Mouse (Mus musculus) ovary, adult 18-20 months (tissue): ENCODE measurements around the gene Cnn3.

Experiments
- DNase-seq: peaks from one replicate; pipeline ENCODE4 v3.0.0; 2022; ENCODE audit warnings: low spot score, mixed read lengths

The Cnn3 gene

DNA sequence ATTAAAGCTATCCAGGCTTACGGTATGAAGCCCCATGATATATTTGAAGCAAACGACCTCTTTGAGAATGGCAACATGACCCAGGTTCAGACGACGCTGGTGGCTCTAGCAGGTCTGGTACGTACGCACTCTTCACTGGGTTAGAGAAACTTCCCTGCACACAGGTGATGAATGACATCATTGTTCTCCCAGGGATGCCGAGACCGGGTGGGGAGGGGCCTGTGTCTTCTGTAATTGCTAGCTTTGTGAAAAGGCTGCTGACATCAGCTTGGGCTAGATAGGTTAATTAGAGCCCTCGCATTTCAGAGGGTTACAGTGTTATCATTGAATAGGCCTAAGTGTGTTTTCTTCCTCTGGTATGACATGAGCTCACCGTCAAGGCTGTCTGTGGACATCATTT is 25.1 kb downstream of the Cnn3 start:
- DNase-seq: no peak

GRCm38 (mm10) chr3:121458545-121459492 is 32.5 kb downstream of the Cnn3 start:
- no peak for DNase-seq

DNA sequence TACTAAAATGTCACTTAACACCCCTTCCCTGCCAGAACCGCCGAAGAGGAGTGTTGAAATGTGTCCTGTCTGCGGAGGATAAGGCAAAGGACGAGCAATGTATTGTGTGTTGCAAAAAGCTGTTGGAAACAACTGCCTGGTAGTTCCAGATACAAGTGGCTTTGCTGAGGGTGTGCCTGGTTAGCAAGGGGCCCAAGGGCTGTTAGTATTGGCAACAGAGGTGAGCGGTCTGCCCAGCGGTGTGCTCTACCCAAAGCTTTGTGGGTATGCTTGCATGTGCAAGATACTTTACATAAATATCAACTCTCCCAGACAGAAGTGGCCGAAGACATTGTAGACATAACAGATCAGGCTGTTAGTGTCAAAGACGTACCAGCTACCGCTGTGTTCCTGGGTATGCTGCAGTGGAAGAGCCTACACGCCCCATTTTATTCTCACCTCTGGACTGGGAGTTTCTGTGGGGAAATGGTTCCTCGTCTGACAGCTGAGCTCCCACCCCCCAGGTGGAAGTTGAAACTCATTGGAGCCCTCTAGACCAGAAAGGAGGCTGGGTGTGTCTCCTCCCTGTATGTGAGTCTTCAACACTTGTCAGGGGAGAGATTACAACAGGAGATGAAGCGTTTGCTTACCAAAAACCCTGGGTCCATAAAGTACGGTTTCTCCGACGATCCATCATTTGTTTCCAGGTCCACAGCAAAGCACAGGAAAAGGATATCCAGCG is 34.3 kb downstream of the Cnn3 start:
- DNase-seq: no peak

DNA sequence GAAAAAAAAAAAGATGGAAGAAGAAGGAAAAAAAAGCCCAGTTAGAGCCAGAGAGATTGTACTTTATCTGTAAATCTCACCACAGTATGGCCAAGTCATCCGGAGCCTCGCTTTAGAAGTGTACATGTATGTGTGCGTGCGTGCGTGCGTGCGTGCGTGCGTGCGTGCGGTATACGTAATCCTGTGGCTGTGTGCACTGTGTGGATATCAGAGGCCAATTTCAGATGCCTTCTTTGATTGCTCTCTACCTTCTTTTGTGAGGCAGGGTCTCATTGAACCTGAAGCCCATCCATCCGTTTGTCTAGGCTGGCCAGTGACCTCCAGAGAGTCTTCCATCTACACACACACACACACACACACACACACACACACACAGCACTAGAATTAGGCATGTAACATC is 35.2 kb downstream of the Cnn3 start:
- no peak for DNase-seq

DNA sequence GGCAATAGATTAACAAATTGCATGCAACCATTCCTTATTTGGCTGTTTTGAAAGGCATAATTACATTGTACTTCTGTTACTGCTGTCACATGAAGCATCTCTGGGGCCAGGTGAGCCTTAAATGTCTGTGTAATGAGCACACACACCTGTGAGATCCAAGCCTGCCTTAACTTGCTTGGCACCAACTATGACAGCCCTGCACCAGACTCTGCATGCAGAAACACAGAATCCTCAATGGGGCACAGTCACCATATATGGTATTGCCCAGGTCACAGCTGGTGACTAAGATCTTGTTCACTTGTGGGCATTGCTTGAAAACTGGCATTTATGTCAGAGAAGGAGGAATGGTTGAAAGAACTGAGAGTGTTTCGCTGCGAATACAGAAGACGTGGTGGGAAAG is 36.5 kb downstream of the Cnn3 start:
- DNase-seq: no peak

- no peak for DNase-seq
Measured at GRCm38 (mm10) chr3:121464733-121465305, 38.5 kb downstream of the Cnn3 start.

GRCm38 (mm10) chr3:121465795-121466194 is 39.5 kb downstream of the Cnn3 start:
- DNase-seq: no peak

DNA sequence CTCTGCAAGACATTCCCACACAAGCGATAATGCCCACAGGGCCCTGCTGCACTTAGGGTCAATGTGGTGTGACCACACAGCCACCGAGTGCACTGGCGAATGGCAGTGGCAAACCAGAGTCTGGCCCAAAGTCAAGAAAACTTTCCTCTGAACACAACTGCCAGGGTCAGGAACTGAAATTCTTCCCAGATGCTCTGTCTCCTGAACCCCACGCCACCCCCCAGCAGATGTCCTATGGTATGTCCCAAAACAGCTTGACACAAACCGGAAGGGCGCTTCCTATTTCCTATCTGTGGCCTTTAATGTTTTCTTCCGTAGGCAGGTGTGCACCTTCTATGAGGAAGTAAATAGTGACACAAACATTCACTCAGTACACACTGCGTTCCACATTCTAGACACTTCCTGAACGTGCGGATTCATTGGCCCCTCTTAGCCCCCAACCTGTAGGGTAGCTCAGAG is 40.8 kb downstream of the Cnn3 start:
- no peak for DNase-seq

DNA sequence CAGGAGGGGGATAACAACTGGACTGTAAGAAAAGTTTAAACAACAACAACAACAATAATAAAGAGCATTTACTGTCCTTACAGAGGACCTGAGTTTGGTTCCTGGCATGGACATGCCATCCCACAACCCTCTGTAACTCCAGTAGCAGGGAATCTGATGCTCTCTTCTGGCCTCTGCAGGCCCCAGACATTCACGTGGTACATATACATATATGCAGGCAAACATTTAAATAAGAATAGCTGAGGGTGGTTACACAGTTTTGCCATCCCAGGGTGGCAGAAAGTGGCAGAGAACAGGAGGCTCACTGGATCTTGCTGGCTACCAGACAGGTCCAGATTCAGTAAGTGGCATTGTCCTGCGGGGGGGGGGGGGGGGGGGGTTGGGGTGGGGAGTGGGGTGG is 41.8 kb downstream of the Cnn3 start:
- DNase-seq: no peak

DNA sequence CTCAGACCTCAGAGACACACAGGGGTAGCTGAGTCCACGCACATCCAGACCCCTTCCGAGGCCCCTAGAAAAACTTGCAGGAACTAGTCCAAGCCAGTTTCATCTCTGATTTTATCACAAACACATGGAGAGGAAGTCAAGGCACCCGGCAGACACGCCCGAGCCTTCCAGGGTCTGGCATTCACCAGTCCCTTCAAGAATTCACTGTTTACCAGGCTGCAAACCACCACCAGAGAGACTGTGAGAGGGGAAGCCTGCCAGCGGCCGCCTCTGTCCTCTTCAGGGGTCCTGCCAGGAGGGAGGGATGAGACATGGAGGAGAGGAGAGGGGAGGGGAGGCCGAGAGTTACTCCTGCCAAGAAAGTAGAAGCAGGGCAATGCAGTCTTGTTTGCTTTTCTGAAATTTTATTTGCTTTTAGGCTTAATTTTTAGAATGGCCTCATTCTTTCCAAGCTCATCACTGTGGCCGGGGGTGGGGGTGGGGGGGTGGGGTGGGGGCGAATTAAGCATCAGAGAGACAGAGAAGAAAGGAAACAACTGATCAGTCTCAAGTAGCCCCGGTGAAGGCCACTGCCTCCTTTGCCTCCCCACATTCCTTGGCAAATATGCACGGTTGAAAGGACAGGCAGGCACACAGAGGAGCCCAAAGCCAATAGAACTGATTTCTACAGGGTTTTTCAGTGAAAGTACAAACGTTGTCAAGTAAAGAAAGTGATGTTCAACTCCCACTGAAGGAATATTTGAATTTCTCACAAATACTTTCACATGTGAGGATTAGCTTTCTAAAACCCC is 43.1 kb downstream of the Cnn3 start:
- DNase-seq: peak; percentile 39

GRCm38 (mm10) chr3:121471703-121472102 is 45.4 kb downstream of the Cnn3 start:
- DNase-seq: no peak

GRCm38 (mm10) chr3:121474738-121475137 is 48.4 kb downstream of the Cnn3 start:
- DNase-seq: no peak

DNA sequence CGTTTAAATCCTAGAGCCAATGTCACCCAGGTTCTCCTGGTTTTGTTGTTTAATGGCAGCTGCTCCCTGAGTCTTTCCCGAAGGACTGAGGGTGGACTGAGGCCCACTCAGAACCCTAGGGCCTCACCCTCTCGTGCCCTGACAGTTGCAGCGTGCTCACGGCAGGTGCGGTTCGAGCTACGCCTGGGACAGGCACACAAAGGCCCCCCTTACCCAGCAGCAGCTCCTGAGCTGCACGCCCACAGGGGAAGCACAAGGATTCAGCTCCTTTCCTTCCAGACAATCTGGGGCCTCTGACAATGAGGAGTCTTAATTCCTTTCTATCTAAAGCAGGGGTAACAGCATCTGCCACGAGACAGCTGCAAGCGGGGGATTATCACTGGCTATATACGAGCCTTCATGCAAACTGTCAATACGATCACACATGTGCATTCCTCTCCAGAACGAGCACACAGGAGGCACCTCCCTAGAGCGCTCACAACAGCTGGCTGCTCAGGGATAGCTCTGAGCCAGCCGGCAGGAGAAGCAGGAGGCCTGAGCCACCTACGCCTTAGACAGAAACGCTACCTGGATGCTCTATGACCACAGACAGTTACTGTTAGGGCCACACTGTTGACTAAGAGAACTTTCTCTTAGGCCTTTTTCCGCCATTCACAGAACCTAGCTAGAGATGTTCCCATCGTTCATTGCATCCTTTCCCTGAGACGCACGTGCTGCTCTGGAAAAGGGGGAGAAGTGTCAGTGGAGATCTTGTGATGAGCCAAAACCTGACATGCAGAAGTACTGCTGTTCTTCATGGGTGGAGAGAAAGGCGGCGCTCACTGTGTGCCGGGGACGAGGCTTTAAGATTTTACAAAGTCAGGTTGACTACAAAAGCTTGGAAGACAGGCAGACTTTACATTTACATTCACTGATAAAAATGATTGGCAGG is 54.0 kb downstream of the Cnn3 start:
- DNase-seq: no peak

- no peak for DNase-seq
Measured at GRCm38 (mm10) chr3:121480961-121481436, 54.7 kb downstream of the Cnn3 start.

- DNase-seq: no peak
Measured at GRCm38 (mm10) chr3:121481564-121481963, 55.3 kb downstream of the Cnn3 start.

DNA sequence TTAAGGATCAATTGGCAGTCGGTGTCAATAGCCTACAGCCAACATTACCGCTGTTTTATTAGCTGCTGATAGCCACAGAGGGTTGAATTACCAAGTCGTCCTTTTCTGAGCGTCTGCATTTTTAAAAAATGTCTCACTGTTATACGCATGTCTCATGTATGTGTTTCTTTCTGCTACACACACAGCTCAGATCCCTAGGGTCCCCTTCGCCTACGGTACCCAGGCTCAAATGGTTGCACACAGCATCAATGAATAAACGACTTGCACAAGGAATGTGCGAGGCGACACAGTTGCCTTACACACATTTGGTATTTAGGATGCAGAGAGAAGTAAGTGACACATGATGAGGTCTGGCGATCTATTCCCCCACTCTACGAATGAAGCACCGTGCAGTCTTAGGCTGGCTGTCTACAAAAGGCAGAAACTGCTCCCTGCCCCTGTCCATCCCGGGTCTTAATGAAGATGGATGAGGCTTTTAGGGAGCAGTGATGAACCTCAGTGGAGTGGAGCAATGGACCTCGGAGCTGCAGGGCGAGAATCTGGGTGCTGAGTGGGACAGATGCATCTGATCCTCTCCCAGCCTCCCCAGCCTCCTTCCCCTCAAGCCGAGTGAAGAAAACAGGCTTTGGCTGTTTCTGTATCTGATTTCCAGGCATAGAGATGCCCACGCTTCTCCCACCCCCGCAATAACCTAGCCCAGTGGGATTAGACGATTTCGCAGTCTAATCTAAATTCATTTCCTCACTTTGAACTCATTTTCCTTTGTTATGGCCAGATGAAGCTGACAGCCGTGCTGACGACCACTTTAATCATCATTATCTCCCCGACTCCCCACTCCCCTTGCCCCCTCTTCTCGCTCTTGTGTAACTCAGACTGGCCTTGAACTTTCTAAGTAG is 57.2 kb downstream of the Cnn3 start:
- DNase-seq: no peak

- no peak for DNase-seq
Measured at GRCm38 (mm10) chr3:121485201-121485600, 58.9 kb downstream of the Cnn3 start.

DNA sequence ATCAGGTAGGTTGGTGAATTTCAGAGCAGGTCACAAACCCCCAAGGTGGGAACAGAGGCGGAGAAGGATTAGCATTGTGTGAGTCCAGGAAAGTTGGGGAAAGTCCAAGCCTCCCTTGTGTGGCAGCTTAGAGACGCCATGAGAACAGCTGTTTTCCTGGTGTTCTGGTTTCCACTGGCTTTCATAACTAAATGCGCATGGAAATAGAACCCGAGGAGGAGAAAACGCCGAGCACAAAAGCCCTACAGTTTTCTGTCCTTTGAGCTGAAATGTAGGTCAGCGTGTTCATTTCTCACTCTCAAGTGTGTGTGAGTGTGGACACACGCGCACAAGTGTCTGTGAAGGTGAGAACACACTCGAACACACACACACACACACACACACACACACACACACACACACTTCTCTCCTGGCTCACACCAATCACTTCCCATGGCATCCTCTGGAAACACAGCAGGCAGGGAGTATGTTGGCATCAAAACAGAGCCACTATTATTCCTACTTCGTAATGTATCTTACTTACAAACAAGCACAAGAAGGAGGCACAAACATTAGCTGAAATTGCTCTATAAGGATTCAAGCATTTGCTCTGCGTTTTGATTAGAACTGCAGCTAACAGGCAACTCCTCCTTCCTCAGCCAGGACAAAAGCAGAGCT is 63.3 kb downstream of the Cnn3 start:
- no peak for DNase-seq

DNA sequence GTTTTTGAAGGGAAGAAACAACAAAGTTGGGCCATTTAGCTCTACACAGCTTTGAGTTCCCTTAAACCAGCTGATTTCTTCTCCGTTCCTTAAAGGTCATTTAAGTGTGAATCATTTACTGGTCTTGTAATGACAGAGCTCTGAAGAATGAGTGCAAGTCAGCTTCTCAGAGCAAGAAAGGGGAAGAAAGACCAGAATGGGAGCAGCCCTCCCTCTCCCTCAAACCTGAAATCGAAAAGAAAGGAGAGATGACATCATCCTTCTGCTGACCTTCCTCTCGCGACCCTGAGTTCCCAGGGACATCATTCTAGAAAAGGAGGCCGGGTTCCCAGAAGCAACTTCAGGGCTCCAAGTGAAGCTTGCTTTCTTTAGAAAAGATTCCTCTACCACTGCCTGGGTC is 64.6 kb downstream of the Cnn3 start:
- DNase-seq: no peak
